Mouse (Mus musculus) cerebellum, adult 2 months (tissue): ENCODE results near the gene Prrc2c. TPM values are rescaled to one million over a fixed set of nuclear protein-coding genes. Genes with fewer than 3 reads are reported as not detected.
"Not testable (repeated sequence)": the region's sequence is repeated elsewhere in the genome, so short reads cannot be mapped to it uniquely, and the experiment has no call there.

Experiments
- DNase-seq, 2 experiments: peaks; one replicate each; pipeline ENCODE4 v3.0.0; 2021
- H3K27ac ChIP-seq: fragments of 200-500 bp; 2 replicates; pipeline ENCODE4 v1.5.1; 2012; ENCODE audit warnings: low read length, control low read depth, inconsistent platforms; ENCODE audit not compliant: insufficient read depth
- H3K27me3 ChIP-seq: fragments of 200-500 bp; 2 replicates; pipeline ENCODE4 v1.6.1; 2012; ENCODE audit warnings: inconsistent platforms, mild to moderate bottlenecking, low read length, moderate library complexity; ENCODE audit not compliant: control insufficient read depth, insufficient read depth
- H3K4me1 ChIP-seq: fragments of 200-500 bp; 2 replicates; pipeline ENCODE4 v1.6.1; 2011; ENCODE audit warnings: low read length; ENCODE audit not compliant: control insufficient read depth, insufficient read depth
- H3K4me3 ChIP-seq: fragments of 200-500 bp; replicated peaks from 2 replicates; pipeline ENCODE3; 2011; ENCODE audit warnings: mild to moderate bottlenecking, low read depth, low read length, control low read depth; ENCODE audit not compliant: insufficient read depth
- CTCF ChIP-seq: fragments of 200-500 bp; IDR thresholded peaks from 2 replicates; pipeline ENCODE4 v1.5.1; 2011; ENCODE audit warnings: low read depth, mild to moderate bottlenecking, control low read depth, low read length, moderate library complexity, borderline replicate concordance; ENCODE audit not compliant: insufficient read depth
- POLR2A ChIP-seq: fragments of 200-500 bp; IDR thresholded peaks from 2 replicates; pipeline ENCODE4 v1.6.1; 2011; ENCODE audit warnings: low read length, control low read depth, borderline replicate concordance; ENCODE audit not compliant: insufficient read depth
- WGBS: fragments of 180-500 bp; shearing (Covaris S2); methylation state at CpG from one replicate; pipeline ENCODE4 v1.1.7; 2018; 5-methylcytosine and 5-hydroxymethylcytosine counted together
- polyA plus RNA-seq: library from polyadenylated mRNA; depleted of rRNA; stranded (reverse); fragments of >200 nt; gene quantifications from 2 replicates; pipeline ENCODE4 v1.2.3, GENCODE M21; 2012; rRNA removed

The Prrc2c gene
- 49.5 and 52.3 TPM in 2 replicates for polyA plus RNA-seq

DNA sequence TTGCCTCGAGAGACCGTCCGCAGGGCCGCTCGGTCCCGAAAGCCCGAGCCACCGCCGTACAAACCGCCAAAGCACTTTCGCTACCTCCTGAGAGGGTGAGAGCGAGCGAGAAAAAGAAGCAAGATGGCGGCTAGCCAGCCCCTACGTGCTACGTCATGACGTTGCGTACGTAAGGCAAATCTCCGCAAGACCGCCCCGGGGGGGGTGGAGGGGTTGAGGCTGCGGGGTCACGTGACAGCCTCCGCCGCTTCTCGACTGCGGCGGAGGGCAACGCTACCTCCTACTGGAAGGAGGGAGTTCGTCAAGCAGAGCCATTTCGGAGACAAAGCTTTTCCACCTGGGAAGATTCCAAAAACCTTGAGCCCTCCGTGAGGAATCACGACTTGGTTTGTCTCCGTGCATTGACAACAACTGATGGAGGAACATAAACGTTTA is at the start of gene Prrc2c:
Gene Prrc2c, minus strand, starts transcription at position 156 of the 435 bp plus-strand sequence.
- Histone ChIP-seq H3K27ac (peak within 1 kb of the TSS; percentile 94), H3K27me3 (no peaks in the 10 kb centered on the region), H3K4me1 (peaks cover 3% of the 10 kb centered on the region; the same call in 1 of the 2 replicates), H3K4me3 (peak within 1 kb of the TSS; percentile 88)
- TF ChIP-seq CTCF (peak; percentile 37; the same call in 1 of the 2 replicates), POLR2A (peak; percentile 93)
- peak; percentile 99 to 100 for DNase-seq
- WGBS, result under 1% methylated on average over 36 of the region's 36 CpGs

GRCm38 (mm10) chr1:162785222-162785621 is 44.9 kb upstream of the Prrc2c start:
- Histone ChIP-seq H3K27ac (no peak overlapping the region), H3K4me1 (no peaks in the 10 kb centered on the region), H3K4me3 (no peak overlapping the region), H3K27me3 (no peaks in the 10 kb centered on the region)
- no peak for DNase-seq
- 44% methylated on average over 4 of the region's 4 CpGs for WGBS
- TF ChIP-seq POLR2A (no peak), CTCF (no peak)

DNA sequence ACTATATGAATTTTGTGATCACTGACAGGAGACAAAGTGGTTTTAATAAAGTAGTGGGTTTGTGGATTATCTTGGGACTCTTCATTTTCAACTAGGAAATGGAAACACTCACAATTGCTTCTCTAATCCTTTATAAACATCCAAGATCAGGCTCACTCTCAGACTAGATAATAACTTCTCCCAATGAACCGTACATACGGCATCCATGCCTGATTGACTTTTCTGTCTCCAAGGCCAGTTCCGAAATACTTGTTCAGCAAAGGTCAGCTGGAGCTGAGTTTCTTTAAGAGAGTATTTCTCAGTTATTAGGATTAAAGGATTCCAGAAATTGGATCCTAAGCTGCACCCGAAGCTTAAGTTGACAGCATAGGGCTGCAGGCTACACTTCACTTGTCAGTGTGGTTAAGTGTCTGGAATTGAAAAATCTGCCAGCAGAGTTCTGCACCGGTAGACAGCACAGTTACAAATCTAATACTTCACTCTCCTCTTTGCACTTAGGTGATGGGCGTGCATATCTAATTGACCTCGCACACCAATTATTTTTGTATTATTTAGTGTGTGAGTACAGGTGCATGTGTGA is 43.4 kb upstream of the Prrc2c start:
- TF ChIP-seq CTCF (no peak), POLR2A (no peak)
- H3K27me3 ChIP-seq, result no peaks in the 10 kb centered on the region; the same call in 1 of the 2 replicates
- DNase-seq, result no peak
- 79% methylated on average over 7 of the region's 7 CpGs for WGBS
- no peaks in the 10 kb centered on the region for H3K4me1 ChIP-seq
- H3K4me3 ChIP-seq, result no peak overlapping the region
- H3K27ac ChIP-seq, result no peak overlapping the region

- H3K4me3 ChIP-seq, H3K4me1 ChIP-seq, DNase-seq, H3K27me3 ChIP-seq, H3K27ac ChIP-seq: not testable (repeated sequence)
- 92% methylated on average over 2 of the region's 2 CpGs for WGBS
These were observed 40.7 kb upstream of the Prrc2c start for GRCm38 (mm10) chr1:162781035-162781434.

- WGBS, result 92% methylated on average over 5 of the region's 5 CpGs
- Histone ChIP-seq H3K27me3 (no peaks in the 10 kb centered on the region; the same call in 1 of the 2 replicates), H3K27ac (no peak overlapping the region), H3K4me3 (no peak overlapping the region), H3K4me1 (no peaks in the 10 kb centered on the region)
- DNase-seq, result no peak
- no peak for TF ChIP-seq CTCF
- TF ChIP-seq POLR2A, result no peak
These were observed 37.7 kb upstream of the Prrc2c start for GRCm38 (mm10) chr1:162777943-162778538.

DNA sequence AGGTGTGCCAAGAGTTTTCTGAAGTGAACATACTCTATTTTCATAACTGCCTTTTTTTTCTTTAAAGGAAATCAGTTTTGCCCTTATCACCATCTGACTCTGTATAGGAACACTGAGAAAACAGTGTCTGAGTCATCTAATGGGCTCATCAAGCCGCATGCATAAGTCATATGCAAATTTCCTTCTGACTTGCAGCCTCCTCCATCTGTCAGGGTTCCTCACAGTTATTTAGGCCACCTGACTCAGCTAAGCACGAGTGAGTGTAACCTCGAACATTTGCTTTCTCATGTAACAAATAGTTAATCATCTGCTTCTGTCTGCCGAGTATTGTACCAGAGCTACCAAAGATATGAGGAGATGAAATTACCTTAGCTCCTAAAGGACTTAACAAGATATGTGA is 33.3 kb upstream of the Prrc2c start:
- Histone ChIP-seq H3K27ac (no peak overlapping the region), H3K4me1 (no peaks in the 10 kb centered on the region), H3K4me3 (no peak overlapping the region), H3K27me3 (no peaks in the 10 kb centered on the region)
- peak in 1 of 2 experiments; percentile 1 for DNase-seq
- TF ChIP-seq CTCF, result no peak
- TF ChIP-seq POLR2A, result no peak
- 27% methylated on average over 4 of the region's 4 CpGs for WGBS

- no peaks in the 10 kb centered on the region for H3K27me3 ChIP-seq
- TF ChIP-seq CTCF, result no peak
- TF ChIP-seq POLR2A, result no peak
- no peak for DNase-seq
- H3K27ac ChIP-seq, result no peak overlapping the region
- 61% methylated on average over 4 of the region's 4 CpGs for WGBS
- no peaks in the 10 kb centered on the region for H3K4me1 ChIP-seq
- H3K4me3 ChIP-seq, result no peak overlapping the region
These were observed 31.4 kb upstream of the Prrc2c start for GRCm38 (mm10) chr1:162771617-162772360.

DNA sequence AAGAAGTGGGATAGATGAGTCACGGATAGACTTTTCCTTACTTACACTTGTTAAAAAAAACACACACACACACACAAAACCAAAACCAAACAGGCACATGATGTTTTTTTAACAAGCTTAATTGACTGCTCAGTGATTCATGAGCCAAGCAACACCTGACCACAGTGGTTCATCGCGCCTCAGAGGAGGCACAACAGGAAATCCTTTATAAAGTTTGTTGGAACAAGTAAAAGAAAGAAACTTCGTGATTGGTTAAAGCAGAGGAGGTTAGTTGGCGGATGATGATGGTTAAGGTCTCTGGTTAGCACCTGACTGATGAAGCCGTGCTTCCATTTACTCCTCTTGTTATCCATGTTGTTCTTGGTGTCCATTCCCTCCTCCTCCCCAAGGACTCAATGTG is 11.7 kb upstream of the Prrc2c start:
- TF ChIP-seq CTCF, result no peak
- no peak for TF ChIP-seq POLR2A
- 90% methylated on average over 6 of the region's 6 CpGs for WGBS
- DNase-seq, result no peak
- Histone ChIP-seq H3K4me3 (no peak overlapping the region), H3K27me3 (no peaks in the 10 kb centered on the region), H3K4me1 (no peaks in the 10 kb centered on the region), H3K27ac (no peak overlapping the region)
